Mouse (Mus musculus): ENCODE data around the gene Nemp1. TPM values are rescaled to one million over a fixed set of nuclear protein-coding genes. Genes with fewer than 3 reads are reported as not detected.

Gene Nemp1
- polyA plus RNA-seq (2021; fragmentation: Nextera tagmentation), result 3.9 and 4.3 TPM in 2 replicates
- long read RNA-seq, experiment 1, partial matches to known transcripts, result 0 of 5 reads
- long read RNA-seq, experiment 1, other reads (novel, unspliced or antisense), result 1 of 5 reads
- long read RNA-seq, experiment 2, partial matches to known transcripts, result 0 of 3 reads
- long read RNA-seq, experiment 2, other reads (novel, unspliced or antisense), result 2 of 3 reads

DNA sequence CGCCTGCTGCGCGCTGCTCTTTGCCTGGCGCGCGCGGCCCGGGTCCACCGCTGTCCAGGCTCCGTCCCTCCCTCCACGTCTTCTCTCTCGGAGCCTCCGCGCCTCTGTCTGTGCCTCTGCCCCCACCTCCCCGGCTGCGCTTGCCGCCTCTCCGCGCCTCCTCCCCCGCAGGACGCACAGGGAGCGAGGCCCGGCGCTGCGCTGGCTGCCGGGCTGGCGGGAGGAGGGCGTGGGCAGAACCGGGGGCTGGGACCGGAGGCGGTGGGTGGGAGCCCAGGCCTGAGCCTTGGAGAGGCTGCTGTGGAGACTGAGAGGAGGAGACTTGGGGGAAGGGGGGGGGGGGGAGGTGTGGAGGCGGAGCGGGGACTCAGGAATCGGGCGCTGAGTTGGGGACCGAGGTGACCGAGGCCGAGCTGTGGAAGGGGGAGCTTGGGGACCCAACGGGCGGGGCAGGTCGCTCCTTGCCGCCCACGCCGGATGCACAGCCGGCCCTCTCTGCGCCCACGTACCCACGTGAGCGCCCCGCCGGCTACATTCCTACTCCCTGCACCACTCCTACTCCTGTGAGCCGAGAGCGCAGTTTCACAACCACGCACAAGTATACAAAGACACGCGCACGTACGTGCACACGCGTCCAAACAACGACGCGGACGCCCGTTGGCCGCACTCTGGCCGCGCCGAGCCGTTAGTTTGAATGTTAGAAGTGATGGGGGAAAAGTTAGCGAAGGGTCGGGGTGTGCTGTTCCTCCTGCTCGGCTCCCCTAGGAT, at the start of gene Nemp1:
Gene Nemp1 (plus strand): TSS at position 401 of the 768 bp plus-strand sequence.

DNA sequence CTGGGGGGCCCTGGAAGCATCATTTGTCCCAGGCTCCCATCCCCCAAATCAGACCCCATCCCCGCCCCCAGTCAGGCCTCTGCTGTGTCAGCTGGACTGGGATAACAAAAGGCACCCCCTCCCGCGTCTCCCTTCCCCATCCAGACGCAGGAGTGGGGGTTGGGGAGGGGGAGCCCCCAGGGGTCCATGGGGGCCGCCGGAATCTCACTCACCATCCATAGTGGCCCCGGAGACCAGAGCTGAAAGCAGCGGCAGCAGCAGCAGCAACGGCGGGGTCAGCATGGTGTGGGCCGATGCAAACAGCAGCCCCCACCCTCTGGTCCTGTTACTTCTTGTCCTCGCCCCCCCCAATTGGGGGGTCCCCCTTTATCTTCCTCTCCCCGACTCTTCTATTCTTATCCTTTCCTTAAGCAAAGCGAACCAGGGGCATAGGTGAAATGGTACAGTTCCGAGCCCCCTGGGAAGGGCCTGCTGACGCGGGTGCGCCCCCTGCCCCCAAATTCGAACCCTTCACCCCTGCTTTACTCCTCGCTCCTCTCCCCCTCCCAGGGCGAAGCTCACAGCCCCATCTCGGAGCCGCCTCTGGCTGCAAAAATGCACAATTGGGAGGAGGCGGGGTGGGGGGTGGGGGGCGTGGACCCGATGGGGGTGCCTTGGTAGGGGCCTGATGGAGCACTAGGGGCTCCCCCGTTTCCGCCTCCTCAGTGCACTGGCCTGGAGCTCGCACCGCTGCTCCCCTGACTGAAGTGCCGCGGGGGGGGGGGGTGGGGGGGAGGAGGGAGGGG, 46.1 kb upstream of the Nemp1 start, which contains the start of gene Lrp1:
Gene Lrp1 (minus strand): TSS at position 743 of the 785 bp plus-strand sequence.

DNA sequence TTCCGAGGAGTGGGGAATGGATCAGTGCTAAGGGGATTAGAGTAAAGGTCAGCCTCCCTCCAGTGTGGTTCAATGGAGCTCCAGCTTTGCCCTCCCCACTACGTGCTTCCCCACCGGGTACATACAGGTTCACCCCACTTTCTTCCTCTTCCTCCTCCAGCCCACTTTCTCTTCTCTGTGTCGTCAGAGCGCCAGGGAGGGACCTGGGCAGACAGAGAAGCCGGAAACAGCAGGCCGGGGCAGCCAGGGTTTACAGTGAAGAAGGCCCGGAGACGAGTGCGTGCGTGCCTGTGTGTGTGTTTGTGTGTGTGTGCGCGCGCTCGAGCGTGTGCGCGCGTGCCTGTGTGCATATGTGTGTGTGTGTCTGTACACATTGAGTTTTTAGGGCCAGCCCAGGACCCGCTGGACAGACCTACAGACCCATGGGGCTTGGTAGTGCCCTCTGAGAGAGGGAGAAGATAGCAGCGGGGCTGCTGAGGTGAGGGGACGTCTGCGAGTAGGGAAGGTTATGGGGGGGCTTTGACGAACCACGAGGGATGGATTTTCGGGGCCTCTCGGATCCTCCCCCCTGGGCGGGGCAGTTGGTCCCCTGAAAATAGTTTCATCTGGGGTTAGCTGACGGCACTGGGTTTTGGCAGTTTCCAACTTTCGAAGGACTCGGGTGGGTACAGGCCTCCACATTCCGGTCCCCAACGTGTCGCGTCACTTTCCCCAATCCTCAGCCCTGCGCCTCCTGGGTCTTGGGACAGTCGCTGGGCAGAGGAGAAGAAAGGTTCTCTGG, 23.7 kb upstream of the Nemp1 start, which contains the start of gene Stat6:
Gene Stat6 (plus strand): TSS at position 215 of the 781 bp plus-strand sequence.

DNA sequence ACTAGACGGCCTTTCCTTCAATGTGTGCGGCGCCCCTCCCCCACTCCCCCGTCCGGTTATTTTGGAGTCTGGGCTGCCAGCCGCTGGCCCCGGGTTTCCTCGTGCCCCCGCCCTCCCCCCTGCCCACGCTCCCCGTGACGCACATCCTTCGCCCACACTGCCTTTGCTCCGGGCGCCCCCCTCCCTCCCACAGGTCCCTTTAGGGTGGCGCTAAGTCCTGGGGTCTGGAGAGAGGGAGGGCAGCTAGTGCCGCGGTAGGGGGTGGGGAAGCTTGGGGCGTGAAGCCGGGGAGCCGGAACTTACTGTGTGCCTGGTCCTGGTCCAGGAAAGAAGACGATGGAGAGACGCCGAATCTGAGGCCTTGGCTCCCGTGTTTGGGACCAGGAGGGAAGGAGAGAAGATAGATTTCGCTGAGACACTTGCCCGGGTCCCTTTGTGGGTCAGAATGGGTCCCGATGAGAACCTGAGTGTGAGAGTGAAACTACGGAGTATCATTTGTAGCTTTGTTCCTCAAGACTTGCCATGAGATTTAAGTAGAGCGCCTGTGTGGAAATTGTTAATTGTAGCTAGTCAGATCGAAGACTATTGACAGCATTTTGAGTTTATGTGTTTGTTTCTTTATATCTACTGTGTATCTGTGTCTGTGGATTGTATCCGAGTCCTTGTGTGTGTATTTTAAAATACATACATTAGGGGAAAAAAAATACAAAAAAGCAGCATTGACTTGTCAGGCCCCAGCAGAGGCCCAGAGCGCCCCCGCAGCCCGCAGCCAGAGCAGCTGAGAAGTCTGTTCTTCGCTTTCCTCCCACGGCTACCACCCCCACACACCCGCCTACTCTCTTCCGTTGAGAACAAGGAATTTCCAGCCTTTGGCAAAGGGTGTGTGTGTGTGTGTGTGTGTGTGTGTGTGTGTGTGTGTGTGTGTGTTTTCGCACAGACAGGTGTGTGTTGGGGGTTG, 1.7 kb downstream of the Nemp1 start, which contains the start of gene Nab2:
Gene Nab2 (minus strand): TSS at position 476 of the 958 bp plus-strand sequence.

DNA sequence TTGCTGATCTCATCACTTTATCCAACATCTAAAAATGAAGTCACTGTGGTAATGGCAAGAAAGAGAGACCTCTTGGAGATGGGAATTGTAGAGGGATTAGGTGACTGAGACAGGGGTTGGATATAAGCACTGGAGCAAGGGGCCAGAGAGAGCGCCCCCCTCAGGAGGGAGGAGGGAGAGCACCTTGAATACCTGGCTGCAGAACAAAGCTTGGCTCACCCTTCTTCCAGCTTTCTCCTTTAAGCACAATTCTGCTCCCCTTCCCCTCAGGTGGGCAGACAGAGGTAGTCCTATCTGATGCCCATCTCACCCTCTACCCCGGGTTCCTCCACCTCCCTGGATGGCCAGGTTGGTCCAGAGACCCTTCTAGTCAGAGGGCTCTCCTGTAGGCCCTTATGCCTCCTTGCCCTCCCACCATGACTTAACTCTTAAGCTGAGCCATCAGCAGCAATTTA, 38.1 kb downstream of the Nemp1 start, which contains the start of gene Myo1a:
Gene Myo1a (plus strand): TSS at position 405 of the 455 bp plus-strand sequence.

DNA sequence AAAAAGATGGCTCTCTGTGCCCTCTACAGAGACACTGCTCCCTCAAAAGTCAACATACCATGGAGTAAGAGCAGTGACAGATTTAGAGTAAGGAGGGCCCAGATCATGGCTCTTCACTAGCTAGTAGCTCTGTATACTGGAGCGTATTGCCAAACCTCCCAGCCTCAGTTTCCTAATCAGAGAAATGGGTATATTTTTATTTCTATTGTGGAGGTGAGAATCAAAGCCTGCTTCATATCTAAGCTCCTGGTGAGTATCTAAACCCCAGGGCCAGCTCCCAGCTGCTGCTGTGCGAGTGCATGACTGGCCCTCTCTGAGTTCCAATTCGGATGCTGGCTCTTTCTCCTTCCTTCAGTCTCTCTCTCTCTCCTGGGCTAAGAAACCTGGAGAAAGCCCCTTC, 57.5 kb downstream of the Nemp1 start, which contains the start of gene Tac2:
Gene Tac2 (plus strand): TSS at position 301 of the 400 bp plus-strand sequence.

DNA sequence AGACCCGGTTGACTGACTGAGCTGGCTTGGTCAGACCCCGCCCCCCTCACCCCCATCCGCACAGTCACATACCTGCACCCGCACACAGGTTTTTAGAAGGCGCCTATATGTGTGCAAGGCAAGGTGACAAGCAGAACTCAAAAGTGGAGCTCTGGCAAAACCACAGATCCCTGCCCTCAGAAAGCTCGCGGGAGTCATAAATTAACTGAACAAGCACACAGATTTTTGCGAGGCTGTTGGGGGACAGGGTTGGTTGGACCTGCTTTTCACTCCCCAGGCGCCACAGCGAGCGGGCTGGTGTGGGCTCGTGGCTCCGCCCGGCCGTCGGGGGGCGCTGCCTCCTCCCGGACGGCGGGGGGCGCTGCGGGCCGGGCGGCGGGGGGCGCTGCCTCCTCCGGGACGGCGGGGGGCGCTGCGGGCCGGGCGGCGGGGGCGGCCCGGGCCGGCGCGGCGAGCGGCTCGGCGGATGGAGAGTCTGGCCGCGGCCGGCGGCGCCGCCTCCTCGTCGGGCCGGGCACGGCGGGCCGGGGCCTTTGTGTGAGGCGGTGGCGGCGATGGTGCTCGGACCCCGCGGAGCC, 72.5 kb downstream of the Nemp1 start, which contains the start of gene Zbtb39:
Gene Zbtb39 (plus strand): TSS at position 456 of the 578 bp plus-strand sequence.

Other genes starting within 250 kb of the Nemp1 start
- not detected in 2 replicates for gene Stac3, start 165.2 kb upstream of the Nemp1 start, polyA plus RNA-seq (2021; fragmentation: Nextera tagmentation)
- 3.7 and 3.8 TPM in 2 replicates for gene Ndufa4l2, start 151.9 kb upstream of the Nemp1 start, polyA plus RNA-seq (2021; fragmentation: Nextera tagmentation)
- 15.4 and 17.6 TPM in 2 replicates for gene Shmt2, start 144.5 kb upstream of the Nemp1 start, polyA plus RNA-seq (2021; fragmentation: Nextera tagmentation)
- 1.0 and 3.2 TPM in 2 replicates for gene Nxph4, start 132.3 kb upstream of the Nemp1 start, polyA plus RNA-seq (2021; fragmentation: Nextera tagmentation)
- 19.7 and 38.3 TPM in 2 replicates for gene Lrp1, start 45.8 kb upstream of the Nemp1 start, polyA plus RNA-seq (2021; fragmentation: Nextera tagmentation)
- 4.6 and 4.7 TPM in 2 replicates for gene Stat6, start 23.9 kb upstream of the Nemp1 start, polyA plus RNA-seq (2021; fragmentation: Nextera tagmentation)
- 5.4 and 11.3 TPM in 2 replicates for gene Nab2, start 1.7 kb downstream of the Nemp1 start, polyA plus RNA-seq (2021; fragmentation: Nextera tagmentation)
- not detected in 2 replicates for gene Myo1a, start 38.3 kb downstream of the Nemp1 start, polyA plus RNA-seq (2021; fragmentation: Nextera tagmentation)
- 21.2 and 22.5 TPM in 2 replicates for gene Tac2, start 57.6 kb downstream of the Nemp1 start, polyA plus RNA-seq (2021; fragmentation: Nextera tagmentation)
- 0.71 and 0.93 TPM in 2 replicates for gene Zbtb39, start 72.6 kb downstream of the Nemp1 start, polyA plus RNA-seq (2021; fragmentation: Nextera tagmentation)
- gene Gpr182, start 84.8 kb downstream of the Nemp1 start, polyA plus RNA-seq (2021; fragmentation: Nextera tagmentation), result 0.47 and 0.53 TPM in 2 replicates
- gene Rdh1, start 92.8 kb downstream of the Nemp1 start, polyA plus RNA-seq (2021; fragmentation: Nextera tagmentation), result not detected in 2 replicates
- gene Rdh16f1, start 92.9 kb downstream of the Nemp1 start, polyA plus RNA-seq (2021; fragmentation: Nextera tagmentation), result not detected in 2 replicates
- gene Rdh9, start 109.5 kb downstream of the Nemp1 start, polyA plus RNA-seq (2021; fragmentation: Nextera tagmentation), result 0.15 and 0.16 TPM in 2 replicates
- not detected in 2 replicates for gene Rdh16, start 134.3 kb downstream of the Nemp1 start, polyA plus RNA-seq (2021; fragmentation: Nextera tagmentation)
- not detected in 2 replicates for gene Rdh19, start 183.0 kb downstream of the Nemp1 start, polyA plus RNA-seq (2021; fragmentation: Nextera tagmentation)
- gene Rdh16f2, start 199.6 kb downstream of the Nemp1 start, polyA plus RNA-seq (2021; fragmentation: Nextera tagmentation), result not detected in 2 replicates
- gene Rdh7, start 221.9 kb downstream of the Nemp1 start, polyA plus RNA-seq (2021; fragmentation: Nextera tagmentation), result not detected in 2 replicates
- 0.05 TPM in 1 of 2 replicates, not detected in the other for gene Sdr9c7, start 231.6 kb downstream of the Nemp1 start, polyA plus RNA-seq (2021; fragmentation: Nextera tagmentation)

Measured in left cerebral cortex, adult 6 months (tissue).